Comparison of ENCODE assay signal across 29 mouse cellular contexts in genomic region chr2:6933130-6933529, GRCm38 (mm10).
A peak's percentile ranks its signal among the peaks of the same experiment; 100 is the strongest.
DNase-seq lines count a peak whose midpoint lies in the region; ATAC-seq and TF ChIP-seq lines count a peak whose summit lies in the region.
"Had no signal": no experiment of that assay in that cellular context is flagged by ENCODE, and none has a peak within 500 bp of the region (broad histone marks: within the 10 kb centered on the region; RNA-seq: fewer than 3 reads in every experiment).

No protein-coding gene starts in this region.

- no peak for DNase-seq in forebrain, postnatal 0 days
- DNase-seq in forebrain, embryonic 10.5 days (ENCODE audit: extremely low spot score, low spot score), result no peak
- no peak for DNase-seq in layer of hippocampus, adult 2 months (ENCODE audit: low spot score in 2 of 2)
- no peak for DNase-seq in layer of hippocampus, adult 18-20 months (ENCODE audit: low spot score in 2 of 2)
- peak; percentile 21 for DNase-seq in brain, adult 2 months (ENCODE audit: low read depth, low spot score)
- no peak for DNase-seq in heart, adult 2 months
- DNase-seq: adrenal gland, postnatal 10 days; cerebellum, adult 11 months; cerebellum, adult 9-11 months; embryo, embryonic 11 days; gastrocnemius, postnatal 25 days; heart, adult 11 months; heart, postnatal 36 days; kidney, adult 11 months; kidney, postnatal 14 days; liver, postnatal 0 days; thymus, postnatal 4 days had no signal

- 0 out of 2 replicates have a peak overlapping the region, but pooled peaks have one; percentile 50 for H3K27ac ChIP-seq in forebrain, postnatal 0 days (ENCODE audit: low read depth, low read length)
- no peak overlapping the region for H3K27ac ChIP-seq in forebrain, embryonic 10.5 days
- H3K27ac ChIP-seq in layer of hippocampus, adult 2 months, result peak overlapping the region; percentile 81
- H3K27ac ChIP-seq in neural tube, embryonic 15.5 days (replicated peaks), result no peak overlapping the region
- H3K27ac ChIP-seq in heart, adult 2 months, result no peak overlapping the region
- H3K27ac ChIP-seq: embryonic facial prominence, embryonic 12.5 days; limb, embryonic 13.5 days; liver, embryonic 12.5 days; macrophage; midbrain, embryonic 15.5 days had no signal

- no peak for TF ChIP-seq EP300 in heart, adult 2 months (IDR thresholded peaks at IDR 0.05; ENCODE audit: insufficient read depth, low read depth, low read length)

- no peaks in the 10 kb centered on the region for H3K36me3 ChIP-seq in forebrain, postnatal 0 days (ENCODE audit: insufficient read depth)
- no peaks in the 10 kb centered on the region for H3K36me3 ChIP-seq in forebrain, embryonic 10.5 days (replicated peaks)
- H3K36me3 ChIP-seq in neural tube, embryonic 15.5 days, result no peaks in the 10 kb centered on the region
- H3K36me3 ChIP-seq in heart, adult 2 months (ENCODE audit: control insufficient read depth, insufficient read depth, low read length), result no peaks in the 10 kb centered on the region
- H3K36me3 ChIP-seq: embryonic facial prominence, embryonic 12.5 days; G1E; limb, embryonic 13.5 days; liver, embryonic 12.5 days; midbrain, embryonic 15.5 days had no signal

- intact Hi-C loops in heart, adult 2 months (cut with DNase I), result no loop called here

- no peak for TF ChIP-seq POLR2A in heart, adult 2 months (IDR thresholded peaks at IDR 0.05; ENCODE audit: insufficient read depth, low read depth, low read length)

- H3K79me2 ChIP-seq in heart, adult 2 months (replicated peaks; ENCODE audit: control insufficient read depth, insufficient read depth, low read length), result no peaks in the 10 kb centered on the region

- H3K27me3 ChIP-seq in forebrain, postnatal 0 days (ENCODE audit: insufficient read depth, low read length), result no peaks in the 10 kb centered on the region
- H3K27me3 ChIP-seq in forebrain, embryonic 10.5 days (ENCODE audit: poor library complexity, severe bottlenecking), result no peaks in the 10 kb centered on the region
- H3K27me3 ChIP-seq in neural tube, embryonic 15.5 days (replicated peaks), result no peaks in the 10 kb centered on the region
- no peaks in the 10 kb centered on the region for H3K27me3 ChIP-seq in heart, adult 2 months (ENCODE audit: control insufficient read depth, insufficient read depth, low read length)
- H3K27me3 ChIP-seq: embryonic facial prominence, embryonic 12.5 days; limb, embryonic 13.5 days; liver, embryonic 12.5 days; Patski had no signal

- 66% methylated on average over 12 of the region's 12 CpGs for WGBS in forebrain, postnatal 0 days
- WGBS in forebrain, embryonic 10.5 days, result 91% methylated on average over 12 of the region's 12 CpGs
- WGBS in neural tube, embryonic 15.5 days, result 16% methylated on average over 12 of the region's 12 CpGs
- WGBS in heart, adult 2 months, result 94% methylated on average over 12 of the region's 12 CpGs

- H3K9me3 ChIP-seq in forebrain, postnatal 0 days (ENCODE audit: low read length), result no peaks in the 10 kb centered on the region
- no peaks in the 10 kb centered on the region for H3K9me3 ChIP-seq in forebrain, embryonic 10.5 days
- no peaks in the 10 kb centered on the region for H3K9me3 ChIP-seq in neural tube, embryonic 15.5 days (replicated peaks)
- H3K9me3 ChIP-seq: embryonic facial prominence, embryonic 12.5 days; G1E; limb, embryonic 13.5 days; liver, embryonic 12.5 days; midbrain, embryonic 15.5 days had no signal

- H3K4me3 ChIP-seq in forebrain, postnatal 0 days (ENCODE audit: low read depth, low read length), result no peak overlapping the region
- H3K4me3 ChIP-seq in forebrain, embryonic 10.5 days, result no peak overlapping the region
- H3K4me3 ChIP-seq in layer of hippocampus, adult 2 months, result no peak overlapping the region
- H3K4me3 ChIP-seq in neural tube, embryonic 15.5 days (replicated peaks), result no peak overlapping the region
- no peak overlapping the region for H3K4me3 ChIP-seq in heart, adult 2 months
- H3K4me3 ChIP-seq: embryonic facial prominence, embryonic 12.5 days; limb, embryonic 13.5 days; liver, embryonic 12.5 days; midbrain, embryonic 15.5 days; myocyte had no signal

- no peak overlapping the region for H3K4me2 ChIP-seq in forebrain, postnatal 0 days (ENCODE audit: low read depth)
- peak overlapping the region; percentile 1; the same call in 1 of the 2 replicates for H3K4me2 ChIP-seq in neural tube, embryonic 15.5 days
- H3K4me2 ChIP-seq: embryonic facial prominence, embryonic 12.5 days; heart, embryonic 11.5 days; limb, embryonic 13.5 days; liver, embryonic 12.5 days; midbrain, embryonic 15.5 days had no signal

- H3K9ac ChIP-seq in forebrain, postnatal 0 days, result no peak overlapping the region
- H3K9ac ChIP-seq in neural tube, embryonic 15.5 days (replicated peaks), result no peak overlapping the region
- H3K9ac ChIP-seq in heart, adult 2 months (ENCODE audit: low read depth, low read length), result no peak overlapping the region
- H3K9ac ChIP-seq: embryonic facial prominence, embryonic 12.5 days; limb, embryonic 13.5 days; liver, embryonic 12.5 days; liver, postnatal 0 days; midbrain, embryonic 15.5 days had no signal

- no peak for TF ChIP-seq CTCF in forebrain, postnatal 0 days (IDR thresholded peaks at IDR 0.05; ENCODE audit: low read depth)
- no peak for TF ChIP-seq CTCF in layer of hippocampus, adult 2 months (conservative IDR thresholded peaks at IDR 0.05)
- TF ChIP-seq CTCF in heart, adult 2 months (IDR thresholded peaks at IDR 0.05), result no peak

- peaks cover 3% of the 10 kb centered on the region; the same call in 1 of the 2 replicates for H3K4me1 ChIP-seq in forebrain, postnatal 0 days (ENCODE audit: insufficient read depth)
- H3K4me1 ChIP-seq in forebrain, embryonic 10.5 days, result no peaks in the 10 kb centered on the region
- peaks cover 10% of the 10 kb centered on the region for H3K4me1 ChIP-seq in neural tube, embryonic 15.5 days
- no peaks in the 10 kb centered on the region for H3K4me1 ChIP-seq in heart, adult 2 months (ENCODE audit: control insufficient read depth, insufficient read depth, low read length)
- H3K4me1 ChIP-seq: embryonic facial prominence, embryonic 12.5 days; limb, embryonic 13.5 days; liver, embryonic 12.5 days; midbrain, embryonic 15.5 days had no signal

- ATAC-seq in forebrain, postnatal 0 days, result no peak
- ATAC-seq in neural tube, embryonic 15.5 days (ENCODE audit: low FRiP score), result no peak
- ATAC-seq: inflammation-experienced regulatory T-cells, adult 6 months; liver, embryonic 12.5 days; liver, postnatal 0 days; lung, postnatal 0 days; midbrain, embryonic 15.5 days; Patski had no signal

Comparison
In these comparisons a context has a peak if more than half of its experiments do, and no peak if none do; other contexts are left out.
1. H3K27ac ChIP-seq: peak in forebrain, postnatal 0 days (single experiment) and layer of hippocampus, adult 2 months (single experiment); none in forebrain, embryonic 10.5 days (single experiment), neural tube, embryonic 15.5 days (single experiment) and heart, adult 2 months (single experiment).